In genomic region chr4:65123741-65124224, GRCm38 (mm10) we compare ENCODE assay signal across 10 mouse cellular contexts. TPM values are rescaled to one million over a fixed set of nuclear protein-coding genes. Genes with fewer than 3 reads are reported as not detected.
A peak's percentile ranks its signal among the peaks of the same experiment; 100 is the strongest.
DNase-seq lines count a peak whose midpoint lies in the region; ATAC-seq and TF ChIP-seq lines count a peak whose summit lies in the region.
"Had no signal": no experiment of that assay in that cellular context is flagged by ENCODE, and none has a peak within 500 bp of the region (broad histone marks: within the 10 kb centered on the region; RNA-seq: fewer than 3 reads in every experiment).

Gene Pappa (plus strand): TSS chr4:65124174.

- no peaks in the 10 kb centered on the region for H3K36me3 ChIP-seq in heart, embryonic 12.5 days
- H3K36me3 ChIP-seq in forebrain, postnatal 0 days (ENCODE audit: insufficient read depth): no peaks in the 10 kb centered on the region
- 0 out of 2 replicates have a peak, but pooled peaks cover 5% of the 10 kb centered on the region for H3K36me3 ChIP-seq in midbrain, embryonic 10.5 days

- H3K27me3 ChIP-seq in heart, embryonic 12.5 days (replicated peaks): peaks cover 3% of the 10 kb centered on the region; the same call in 1 of the 2 replicates
- H3K27me3 ChIP-seq in forebrain, postnatal 0 days (ENCODE audit: insufficient read depth, low read length): peaks cover 15% of the 10 kb centered on the region
- H3K27me3 ChIP-seq in midbrain, embryonic 10.5 days (ENCODE audit: low read depth, poor library complexity, severe bottlenecking): peaks cover 48% of the 10 kb centered on the region
- H3K27me3 ChIP-seq: Patski had no signal

- peaks cover 15% of the 10 kb centered on the region for H3K4me1 ChIP-seq in heart, embryonic 12.5 days (replicated peaks)
- H3K4me1 ChIP-seq in forebrain, postnatal 0 days (ENCODE audit: insufficient read depth): 0 out of 2 replicates have a peak, but pooled peaks cover 9% of the 10 kb centered on the region
- peaks cover 36% of the 10 kb centered on the region for H3K4me1 ChIP-seq in midbrain, embryonic 10.5 days

- ATAC-seq in heart, embryonic 12.5 days (ENCODE audit: insufficient number of reproducible peaks, low FRiP score): no peak
- no peak for ATAC-seq in forebrain, postnatal 0 days
- ATAC-seq in activated CD4-positive, CD25-positive, alpha-beta regulatory T cell, adult 4 months: no peak
- no peak for ATAC-seq in inflammation-experienced regulatory T-cells, adult 6 months
- ATAC-seq: Patski had no signal

- whole genome bisulfite sequencing in heart, embryonic 12.5 days: under 1% methylated on average over 16 of the region's 16 CpGs
- 0% methylated on average over 16 of the region's 16 CpGs for WGBS in forebrain, postnatal 0 days
- under 1% methylated on average over 16 of the region's 16 CpGs for WGBS in midbrain, embryonic 10.5 days

- H3K9ac ChIP-seq in heart, embryonic 12.5 days: peak within 1 kb of the TSS; percentile 84
- H3K9ac ChIP-seq in forebrain, postnatal 0 days: peak within 1 kb of the TSS; percentile 51

- TF ChIP-seq CTCF in forebrain, postnatal 0 days (IDR thresholded peaks at IDR 0.05; ENCODE audit: low read depth): no peak

- H3K4me2 ChIP-seq in heart, embryonic 12.5 days: peak within 1 kb of the TSS; percentile 100
- peak within 1 kb of the TSS; percentile 98 for H3K4me2 ChIP-seq in forebrain, postnatal 0 days (ENCODE audit: low read depth)

- peak within 1 kb of the TSS; percentile 84 for H3K4me3 ChIP-seq in heart, embryonic 12.5 days
- H3K4me3 ChIP-seq in forebrain, postnatal 0 days (ENCODE audit: low read depth, low read length): peak within 1 kb of the TSS; percentile 59
- peak within 1 kb of the TSS; percentile 71 for H3K4me3 ChIP-seq in midbrain, embryonic 10.5 days

- DNase-seq in heart, adult 11 months: no peak
- peak; percentile 8 for DNase-seq in R1 (ENCODE audit: low read depth, low spot score)
- DNase-seq in forebrain, postnatal 0 days: no peak
- DNase-seq in midbrain, embryonic 10.5 days (ENCODE audit: low spot score): peak; percentile 50
- no peak for DNase-seq in left cerebral cortex, adult 11 months (ENCODE audit: low spot score)

- H3K27ac ChIP-seq in heart, embryonic 12.5 days (ENCODE audit: poor library complexity, severe bottlenecking): no peak within 1 kb of the TSS
- no peak within 1 kb of the TSS for H3K27ac ChIP-seq in forebrain, postnatal 0 days (ENCODE audit: low read depth, low read length)
- peak within 1 kb of the TSS; percentile 91 for H3K27ac ChIP-seq in midbrain, embryonic 10.5 days (replicated peaks)
- H3K27ac ChIP-seq: macrophage had no signal

- H3K9me3 ChIP-seq in heart, embryonic 12.5 days (replicated peaks): no peaks in the 10 kb centered on the region
- H3K9me3 ChIP-seq in forebrain, postnatal 0 days (ENCODE audit: low read length): no peaks in the 10 kb centered on the region
- H3K9me3 ChIP-seq in midbrain, embryonic 10.5 days (replicated peaks): no peaks in the 10 kb centered on the region

RNA-seq across cellular contexts. Expression of gene Pappa, which starts in this region (rescaled TPM):
- 1.1 TPM in 2 replicates for polyA plus RNA-seq in heart, embryonic 12.5 days (2016; fragmentation: Nextera tagmentation; extraction: Ambion mirVana)
- total RNA-seq in forebrain, postnatal 0 days (2014; rRNA removed): 0.62 and 1.7 TPM in 2 replicates
- polyA plus RNA-seq in forebrain, postnatal 0 days (2015; fragmentation: Nextera tagmentation; extraction: Ambion mirVana): 0.09 and 0.27 TPM in 2 replicates
- polyA plus RNA-seq in midbrain, embryonic 10.5 days (2016; fragmentation: Nextera tagmentation; extraction: Ambion mirVana): 2.9 and 3.2 TPM in 2 replicates
- polyA plus RNA-seq in activated CD4-positive, CD25-positive, alpha-beta regulatory T cell, adult 4 months (2017; shearing (Covaris generic)): not detected
- not detected for polyA plus RNA-seq in inflammation-experienced regulatory T-cells, adult 6 months (2017; shearing (Covaris generic))
- polyA plus RNA-seq: macrophage had no signal

Comparison
In these comparisons a context has a peak if more than half of its experiments do, and no peak if none do; other contexts are left out.
1. DNase-seq: peak in R1 (single experiment) and midbrain, embryonic 10.5 days (single experiment); none in heart, adult 11 months (single experiment), forebrain, postnatal 0 days (single experiment) and left cerebral cortex, adult 11 months (single experiment).
2. Peak in every context shown above with its lines, with median percentiles within 50 percentile points of each other: H3K4me3 ChIP-seq.